Mouse (Mus musculus) heart, embryonic 16.5 days (tissue): ENCODE measurements around the gene Fbln5. TPM values are rescaled to one million over a fixed set of nuclear protein-coding genes. Genes with fewer than 3 reads are reported as not detected.

Source experiments
- ATAC-seq: fragments of 200-750 bp; cut with Nextera tagmentation; replicated peaks from 2 replicates; pipeline ENCODE4 v1.8.0; 2017; ENCODE audit warnings: moderate number of reproducible peaks; ENCODE audit not compliant: insufficient read depth, low FRiP score; ENCODE audit errors: extremely low read depth
- H3K27ac ChIP-seq: fragments of 300-500 bp; sonication (generic); 2 replicates; pipeline ENCODE4 v1.5.1; 2014; ENCODE audit warnings: mild to moderate bottlenecking, low read length, control low read depth, moderate library complexity
- H3K27me3 ChIP-seq: fragments of 300-500 bp; sonication (generic); 2 replicates; pipeline ENCODE4 v1.6.1; 2014; ENCODE audit warnings: low read length, mixed read lengths; ENCODE audit not compliant: control insufficient read depth, insufficient read depth
- H3K36me3 ChIP-seq: fragments of 300-500 bp; sonication (generic); 2 replicates; pipeline ENCODE4 v1.6.1; 2014; ENCODE audit not compliant: control insufficient read depth, insufficient read depth
- H3K4me1 ChIP-seq: fragments of 300-500 bp; sonication (generic); 2 replicates; pipeline ENCODE4 v1.6.1; 2014; ENCODE audit warnings: low read length, mixed read lengths; ENCODE audit not compliant: control insufficient read depth, insufficient read depth
- H3K4me2 ChIP-seq: fragments of 300-500 bp; sonication (generic); 2 replicates; pipeline ENCODE4 v1.6.1; 2014; ENCODE audit warnings: low read depth, mild to moderate bottlenecking, control low read depth, low read length
- H3K4me3 ChIP-seq: fragments of 300-500 bp; sonication (generic); 2 replicates; pipeline ENCODE4 v1.5.1; 2014; ENCODE audit warnings: mild to moderate bottlenecking, control low read depth, low read length
- H3K9ac ChIP-seq: fragments of 300-500 bp; sonication (generic); 2 replicates; pipeline ENCODE4 v1.6.1; 2014; ENCODE audit warnings: low read length, control low read depth
- H3K9me3 ChIP-seq: fragments of 300-500 bp; sonication (generic); replicated peaks from 2 replicates; pipeline ENCODE4 v1.6.1; 2016; ENCODE audit warnings: low read length; ENCODE audit not compliant: control insufficient read depth
- WGBS: fragments of 180-500 bp; shearing (Covaris S2); extraction: QIAGEN DNeasy Blood & Tissue Kit; methylation state at CpG from one replicate; pipeline ENCODE4 v1.1.7; 2014; 5-methylcytosine and 5-hydroxymethylcytosine counted together
- polyA plus RNA-seq: library from polyadenylated mRNA; unstranded; fragments of >200 nt; fragmentation: Nextera tagmentation; extraction: Ambion mirVana; gene quantifications from 2 replicates; pipeline ENCODE4 v1.2.1, GENCODE M21; 2015

Gene Fbln5
- polyA plus RNA-seq, 1 experiment from 2014 or later = 125 TPM

- Histone ChIP-seq H3K27ac (no peak overlapping the region), H3K9ac (no peak overlapping the region), H3K4me1 (peaks cover 6% of the 10 kb centered on the region; the same call in 1 of the 2 replicates), H3K4me3 (no peak overlapping the region), H3K9me3 (no peaks in the 10 kb centered on the region), H3K27me3 (no peaks in the 10 kb centered on the region), H3K4me2 (no peak overlapping the region), H3K36me3 (peaks cover 20% of the 10 kb centered on the region)
- no peak for ATAC-seq
- WGBS = 83% methylated on average over 4 of the region's 4 CpGs
Measured at GRCm38 (mm10) chr12:101834715-101835114, 15.9 kb upstream of the Fbln5 start.

GRCm38 (mm10) chr12:101833776-101834175, 14.9 kb upstream of the Fbln5 start:
- ATAC-seq = no peak
- Histone ChIP-seq H3K9me3 (no peaks in the 10 kb centered on the region), H3K4me2 (no peak overlapping the region), H3K4me3 (no peak overlapping the region), H3K4me1 (peaks cover 6% of the 10 kb centered on the region; the same call in 1 of the 2 replicates), H3K9ac (no peak overlapping the region), H3K36me3 (peaks cover 19% of the 10 kb centered on the region), H3K27ac (no peak overlapping the region), H3K27me3 (no peaks in the 10 kb centered on the region)
- WGBS = 90% methylated on average over 8 of the region's 8 CpGs

- peaks cover 14% of the 10 kb centered on the region for H3K36me3 ChIP-seq
- H3K9me3 ChIP-seq = no peaks in the 10 kb centered on the region
- no peak overlapping the region for H3K4me2 ChIP-seq
- no peak for ATAC-seq
- H3K9ac ChIP-seq = no peak overlapping the region
- no peaks in the 10 kb centered on the region for H3K27me3 ChIP-seq
- no peak overlapping the region for H3K4me3 ChIP-seq
- H3K27ac ChIP-seq = no peak overlapping the region
- peaks cover 6% of the 10 kb centered on the region; the same call in 1 of the 2 replicates for H3K4me1 ChIP-seq
- 92% methylated on average over 6 of the region's 6 CpGs for WGBS
Measured at GRCm38 (mm10) chr12:101833115-101833506, 14.3 kb upstream of the Fbln5 start.

- ATAC-seq = no peak
Measured at GRCm38 (mm10) chr12:101832179-101833114, 13.6 kb upstream of the Fbln5 start.

GRCm38 (mm10) chr12:101831221-101831620, 12.4 kb upstream of the Fbln5 start:
- Histone ChIP-seq H3K4me3 (no peak overlapping the region), H3K9ac (no peak overlapping the region), H3K9me3 (no peaks in the 10 kb centered on the region), H3K27me3 (no peaks in the 10 kb centered on the region), H3K27ac (no peak overlapping the region), H3K4me1 (peaks cover 6% of the 10 kb centered on the region; the same call in 1 of the 2 replicates), H3K36me3 (peaks cover 7% of the 10 kb centered on the region; the same call in 1 of the 2 replicates), H3K4me2 (no peak overlapping the region)
- WGBS = 61% methylated on average over 4 of the region's 4 CpGs
- ATAC-seq = no peak

More at GRCm38 (mm10) chr12:101832179-101833114, 13.6 kb upstream of the Fbln5 start:
- no peak overlapping the region for H3K4me2 ChIP-seq
- no peak overlapping the region for H3K4me3 ChIP-seq
- WGBS = 67% methylated on average over 7 of the region's 7 CpGs
- peaks cover 12% of the 10 kb centered on the region for H3K36me3 ChIP-seq
- no peaks in the 10 kb centered on the region for H3K9me3 ChIP-seq
- H3K9ac ChIP-seq = no peak overlapping the region
- no peak overlapping the region for H3K27ac ChIP-seq
- H3K27me3 ChIP-seq = no peaks in the 10 kb centered on the region
- H3K4me1 ChIP-seq = peaks cover 6% of the 10 kb centered on the region; the same call in 1 of the 2 replicates

GRCm38 (mm10) chr12:101823161-101823560, 4.3 kb upstream of the Fbln5 start:
- H3K4me1 ChIP-seq = peaks cover 11% of the 10 kb centered on the region
- no peak overlapping the region for H3K27ac ChIP-seq
- H3K9me3 ChIP-seq = no peaks in the 10 kb centered on the region
- no peak overlapping the region for H3K4me2 ChIP-seq
- no peaks in the 10 kb centered on the region for H3K36me3 ChIP-seq
- peaks cover 5% of the 10 kb centered on the region for H3K27me3 ChIP-seq
- no peak overlapping the region for H3K9ac ChIP-seq
- ATAC-seq = no peak
- WGBS = 89% methylated on average over 4 of the region's 4 CpGs
- H3K4me3 ChIP-seq = no peak overlapping the region

- no peak for ATAC-seq
- Histone ChIP-seq H3K36me3 (no peaks in the 10 kb centered on the region), H3K27me3 (peaks cover 7% of the 10 kb centered on the region), H3K4me3 (no peak overlapping the region), H3K27ac (no peak overlapping the region), H3K9me3 (no peaks in the 10 kb centered on the region), H3K9ac (no peak overlapping the region), H3K4me1 (peaks cover 11% of the 10 kb centered on the region), H3K4me2 (no peak overlapping the region)
- 8% methylated on average over 3 of the region's 3 CpGs for WGBS
Measured at GRCm38 (mm10) chr12:101821596-101821995, 2.7 kb upstream of the Fbln5 start.

GRCm38 (mm10) chr12:101819570-101819969, 715 bp upstream of the Fbln5 start:
- H3K9me3 ChIP-seq = no peaks in the 10 kb centered on the region
- H3K4me3 ChIP-seq = peak overlapping the region; percentile 60
- H3K9ac ChIP-seq = peak overlapping the region; percentile 32
- peak overlapping the region; percentile 87 for H3K4me2 ChIP-seq
- H3K4me1 ChIP-seq = peaks cover 11% of the 10 kb centered on the region
- H3K36me3 ChIP-seq = no peaks in the 10 kb centered on the region
- H3K27me3 ChIP-seq = peaks cover 7% of the 10 kb centered on the region
- 40% methylated on average over 9 of the region's 9 CpGs for WGBS
- no peak overlapping the region for H3K27ac ChIP-seq
- no peak for ATAC-seq

GRCm38 (mm10) chr12:101818246-101818607, 628 bp downstream of the Fbln5 start:
- Histone ChIP-seq H3K27me3 (peaks cover 7% of the 10 kb centered on the region), H3K4me2 (peak overlapping the region; percentile 87), H3K4me1 (peaks cover 11% of the 10 kb centered on the region), H3K9me3 (no peaks in the 10 kb centered on the region), H3K9ac (peak overlapping the region; percentile 32), H3K36me3 (no peaks in the 10 kb centered on the region), H3K27ac (peak overlapping the region; percentile 61), H3K4me3 (peak overlapping the region; percentile 60)
- WGBS = 21% methylated on average over 11 of the region's 11 CpGs
- no peak for ATAC-seq
